Mouse (Mus musculus) myocyte (in vitro differentiated cells): ENCODE data around the gene Syn3. TPM values are rescaled to one million over a fixed set of nuclear protein-coding genes. Genes with fewer than 3 reads are reported as not detected.

Experiments used
- H3K27me3 ChIP-seq: one replicate; pipeline ENCODE4 v1.6.1; 2011; ENCODE audit not compliant: control insufficient read depth, insufficient read depth, insufficient read length
- H3K36me3 ChIP-seq: one replicate; pipeline ENCODE4 v1.6.1; 2011; ENCODE audit not compliant: control insufficient read depth, insufficient read depth
- H3K4me2 ChIP-seq: one replicate; pipeline ENCODE4 v1.6.1; 2011; ENCODE audit warnings: low read depth, control low read depth
- H3K4me3 ChIP-seq: one replicate; pipeline ENCODE4 v1.5.1; 2011; ENCODE audit warnings: mild to moderate bottlenecking, control low read depth, moderate library complexity
- H3K79me2 ChIP-seq: one replicate; pipeline ENCODE4 v1.6.1; 2011; ENCODE audit not compliant: control insufficient read depth, insufficient read depth
- H3ac ChIP-seq: one replicate; pipeline ENCODE4 v1.6.1; 2011; ENCODE audit not compliant: control insufficient read depth, insufficient read length
- CEBPB ChIP-seq: IDR thresholded peaks from 2 replicates; pipeline ENCODE4 v1.6.1; 2011; ENCODE audit warnings: mild to moderate bottlenecking, moderate library complexity; ENCODE audit not compliant: poor library complexity, insufficient read depth, severe bottlenecking
- E2F4 ChIP-seq: IDR thresholded peaks from one replicate; pipeline ENCODE4 v1.6.1; 2011; ENCODE audit warnings: mild to moderate bottlenecking, control low read depth, moderate library complexity; ENCODE audit not compliant: insufficient read depth
- MAX ChIP-seq: IDR thresholded peaks from one replicate; pipeline ENCODE4 v1.6.1; 2011; ENCODE audit warnings: low read depth, mild to moderate bottlenecking, control low read depth
- MYOD1 ChIP-seq, 3 experiments: IDR thresholded peaks; one replicate each; pipeline ENCODE4 v1.6.1; 2011; ENCODE audit warnings: control low read depth in 2 of 3, low read depth in 2 of 3, mild to moderate bottlenecking in 2 of 3, moderate library complexity in 1 of 3; ENCODE audit not compliant: insufficient read length in 2 of 3, control insufficient read depth in 1 of 3
- MYOG ChIP-seq, 3 experiments: IDR thresholded peaks; one replicate each; pipeline ENCODE4 v1.6.1; 2011; ENCODE audit warnings: control low read depth in 2 of 3, low read depth in 2 of 3, mild to moderate bottlenecking in 2 of 3; ENCODE audit not compliant: insufficient read length in 2 of 3, control insufficient read depth in 1 of 3, insufficient read depth in 1 of 3
- POLR2A ChIP-seq: IDR thresholded peaks from one replicate; pipeline ENCODE4 v1.6.1; 2011; ENCODE audit warnings: low read depth, mild to moderate bottlenecking, control low read depth, moderate library complexity; ENCODE audit not compliant: insufficient read length
- POLR2AphosphoS2 ChIP-seq: IDR thresholded peaks from one replicate; pipeline ENCODE4 v1.6.1; 2011; ENCODE audit warnings: low read depth, control low read depth; ENCODE audit not compliant: insufficient read length
- REST ChIP-seq: IDR thresholded peaks from one replicate; pipeline ENCODE4 v1.6.1; 2011; ENCODE audit warnings: mild to moderate bottlenecking, control low read depth, moderate library complexity; ENCODE audit not compliant: insufficient read depth, insufficient read length
- SRF ChIP-seq: IDR thresholded peaks from one replicate; pipeline ENCODE4 v1.6.1; 2011; ENCODE audit warnings: low read depth; ENCODE audit not compliant: control insufficient read depth, insufficient read length
- TCF12 ChIP-seq: IDR thresholded peaks from one replicate; pipeline ENCODE4 v1.6.1; 2011; ENCODE audit warnings: mild to moderate bottlenecking, control low read depth; ENCODE audit not compliant: poor library complexity, insufficient read depth, severe bottlenecking
- TCF3 ChIP-seq: IDR thresholded peaks from one replicate; pipeline ENCODE4 v1.6.1; 2011; ENCODE audit warnings: low read depth, control low read depth; ENCODE audit not compliant: insufficient read length
- USF1 ChIP-seq: IDR thresholded peaks from one replicate; pipeline ENCODE4 v1.6.1; 2011; ENCODE audit warnings: low read depth, mild to moderate bottlenecking, control low read depth, moderate library complexity
- polyA plus RNA-seq: library from polyadenylated mRNA; unstranded; fragments of >200 nt; fragmentation: generic; extraction: Trizol; gene quantifications from one replicate; pipeline ENCODE4 v1.2.1, GENCODE M21; 2012; ENCODE audit warnings: missing spikeins

The Syn3 gene
- polyA plus RNA-seq, 1 experiment, result 0.08 TPM

- H3K4me2 ChIP-seq, result no peak overlapping the region
- TF ChIP-seq USF1, result no peak
- no peak for TF ChIP-seq TCF12
- no peak for TF ChIP-seq MYOG (IDR thresholded peaks at IDR 0.05; ENCODE audit: control insufficient read depth in 1 of 3, insufficient read depth in 1 of 3, insufficient read length in 2 of 3, low read depth in 2 of 3)
- no peak for TF ChIP-seq CEBPB
- no peak for TF ChIP-seq TCF3
- no peak for TF ChIP-seq E2F4
- TF ChIP-seq MAX, result no peak
- TF ChIP-seq REST, result no peak
- TF ChIP-seq MYOD1 (IDR thresholded peaks at IDR 0.05; ENCODE audit: control insufficient read depth in 1 of 3, insufficient read length in 2 of 3, low read depth in 2 of 3), result no peak
- no peak for TF ChIP-seq POLR2A
- no peaks in the 10 kb centered on the region for H3K27me3 ChIP-seq
- H3K79me2 ChIP-seq, result peaks cover 8% of the 10 kb centered on the region
- peaks cover 10% of the 10 kb centered on the region for H3K36me3 ChIP-seq
- no peak overlapping the region for H3K4me3 ChIP-seq
- H3ac ChIP-seq, result no peak overlapping the region
These were observed 179.2 kb downstream of the Syn3 start for GRCm38 (mm10) chr10:86319526-86319925.

GRCm38 (mm10) chr10:86318552-86319140 lies 180.1 kb downstream of the Syn3 start:
- Histone ChIP-seq H3K4me2 (no peak overlapping the region), H3K36me3 (peaks cover 10% of the 10 kb centered on the region), H3ac (no peak overlapping the region), H3K79me2 (peaks cover 10% of the 10 kb centered on the region), H3K4me3 (no peak overlapping the region), H3K27me3 (no peaks in the 10 kb centered on the region)
- TF ChIP-seq MYOG (IDR thresholded peaks at IDR 0.05; ENCODE audit: control insufficient read depth in 1 of 3, insufficient read depth in 1 of 3, insufficient read length in 2 of 3, low read depth in 2 of 3) (no peak), TCF3 (no peak), MYOD1 (IDR thresholded peaks at IDR 0.05; ENCODE audit: control insufficient read depth in 1 of 3, insufficient read length in 2 of 3, low read depth in 2 of 3) (no peak), CEBPB (no peak), E2F4 (no peak), POLR2AphosphoS2 (no peak)

GRCm38 (mm10) chr10:86317633-86318032 lies 181.1 kb downstream of the Syn3 start:
- no peak overlapping the region for H3ac ChIP-seq
- H3K4me2 ChIP-seq, result no peak overlapping the region
- H3K27me3 ChIP-seq, result no peaks in the 10 kb centered on the region
- H3K36me3 ChIP-seq, result peaks cover 10% of the 10 kb centered on the region
- peaks cover 10% of the 10 kb centered on the region for H3K79me2 ChIP-seq
- H3K4me3 ChIP-seq, result no peak overlapping the region
- TF ChIP-seq TCF12, result no peak
- no peak for TF ChIP-seq POLR2AphosphoS2
- TF ChIP-seq TCF3, result no peak
- no peak for TF ChIP-seq REST
- no peak for TF ChIP-seq MAX
- no peak for TF ChIP-seq SRF
- TF ChIP-seq POLR2A, result no peak
- no peak for TF ChIP-seq CEBPB
- TF ChIP-seq USF1, result no peak
- no peak for TF ChIP-seq MYOG (IDR thresholded peaks at IDR 0.05; ENCODE audit: control insufficient read depth in 1 of 3, insufficient read depth in 1 of 3, insufficient read length in 2 of 3, low read depth in 2 of 3)
- TF ChIP-seq MYOD1 (IDR thresholded peaks at IDR 0.05; ENCODE audit: control insufficient read depth in 1 of 3, insufficient read length in 2 of 3, low read depth in 2 of 3), result no peak
- TF ChIP-seq E2F4, result no peak

- TF ChIP-seq TCF12 (no peak), USF1 (no peak), E2F4 (no peak), MAX (no peak), SRF (no peak), MYOG (IDR thresholded peaks at IDR 0.05; ENCODE audit: control insufficient read depth in 1 of 3, insufficient read depth in 1 of 3, insufficient read length in 2 of 3, low read depth in 2 of 3) (no peak), CEBPB (no peak), POLR2A (no peak)
- Histone ChIP-seq H3K27me3 (no peaks in the 10 kb centered on the region), H3K36me3 (peaks cover 10% of the 10 kb centered on the region), H3K4me3 (no peak overlapping the region), H3K79me2 (peaks cover 23% of the 10 kb centered on the region), H3K4me2 (no peak overlapping the region), H3ac (no peak overlapping the region)
These were observed 183.2 kb downstream of the Syn3 start for GRCm38 (mm10) chr10:86315513-86315912.

GRCm38 (mm10) chr10:86313448-86313847 lies 185.2 kb downstream of the Syn3 start:
- TF ChIP-seq TCF3, result peak; percentile 75
- no peak for TF ChIP-seq MAX
- peak; percentile 79 for TF ChIP-seq TCF12
- TF ChIP-seq MYOD1 (IDR thresholded peaks at IDR 0.05; ENCODE audit: control insufficient read depth in 1 of 3, insufficient read length in 2 of 3, low read depth in 2 of 3), result peak; percentile 22 to 93 (median 82)
- no peak for TF ChIP-seq POLR2AphosphoS2
- TF ChIP-seq MYOG (IDR thresholded peaks at IDR 0.05; ENCODE audit: control insufficient read depth in 1 of 3, insufficient read depth in 1 of 3, insufficient read length in 2 of 3, low read depth in 2 of 3), result peak; percentile 69 to 94 (median 93)
- Histone ChIP-seq H3K36me3 (peaks cover 10% of the 10 kb centered on the region), H3ac (no peak overlapping the region)

More at GRCm38 (mm10) chr10:86313448-86313847, 185.2 kb downstream of the Syn3 start:
- Histone ChIP-seq H3K27me3 (no peaks in the 10 kb centered on the region), H3K4me2 (no peak overlapping the region), H3K4me3 (no peak overlapping the region), H3K79me2 (peaks cover 28% of the 10 kb centered on the region)
